Mouse (Mus musculus): ENCODE measurements around the gene Rnf32.

Gene Rnf32

GRCm38 (mm10) chr5:29273426-29273825 is 77.6 kb downstream of the Rnf32 start:
- DNase-seq (ENCODE audit: low read depth) = no peak

GRCm38 (mm10) chr5:29274746-29275145 is 79.0 kb downstream of the Rnf32 start:
- DNase-seq (ENCODE audit: low read depth) = peak; percentile 29

All from induced T-regulatory cell, adult 2 months (primary cell).